Mouse (Mus musculus) heart, adult 18-20 months (tissue): Measurements from ENCODE around the gene Sdr39u1. TPM values are rescaled to one million over a fixed set of nuclear protein-coding genes. Genes with fewer than 3 reads are reported as not detected.
A peak's percentile ranks its signal among the peaks of the same experiment; 100 is the strongest.

ENCODE experiments used
- DNase-seq, 2 experiments: peaks; one replicate each; pipeline ENCODE4 v3.0.0; 2021 to 2022; ENCODE audit warnings: mixed read lengths in 1 of 2
- total RNA-seq, 2 experiments: library from RNA; stranded (reverse); gene quantifications; 2 replicates each; pipeline ENCODE4 v1.2.3; 2021

Gene Sdr39u1
- total RNA-seq, 2 experiments from 2014 or later: 119 to 138 TPM

- peak; percentile 91 to 96 for DNase-seq
Measured at GRCm38 (mm10) chr14:55884713-55885113, 15.4 kb downstream of the Sdr39u1 start, which contains the start of gene Khnyn. TSS of gene Khnyn (plus strand) at chr14:55884947.

GRCm38 (mm10) chr14:55884166-55884565, 15.9 kb downstream of the Sdr39u1 start, which contains the start of gene Cbln3:
TSS of gene Cbln3 (minus strand) at chr14:55884392.
- peak; percentile 77 to 80 for DNase-seq

GRCm38 (mm10) chr14:55883663-55884062, 16.4 kb downstream of the Sdr39u1 start:
- no peak for DNase-seq

- no peak for DNase-seq
Measured at GRCm38 (mm10) chr14:55883149-55883661, 16.9 kb downstream of the Sdr39u1 start.

- no peak for DNase-seq
Measured at GRCm38 (mm10) chr14:55882171-55882641, 17.9 kb downstream of the Sdr39u1 start.

- no peak for DNase-seq
Measured at GRCm38 (mm10) chr14:55880982-55881381, 19.1 kb downstream of the Sdr39u1 start.

- DNase-seq: peak; percentile 66 to 72
Measured at GRCm38 (mm10) chr14:55879623-55880022, 20.5 kb downstream of the Sdr39u1 start.

- DNase-seq: no peak
Measured at GRCm38 (mm10) chr14:55878316-55878940, 21.7 kb downstream of the Sdr39u1 start.

GRCm38 (mm10) chr14:55877469-55878315, 22.4 kb downstream of the Sdr39u1 start:
- no peak for DNase-seq

- DNase-seq: peak; percentile 74 to 85
Measured at GRCm38 (mm10) chr14:55873714-55874683, 26.1 kb downstream of the Sdr39u1 start.

- no peak for DNase-seq
Measured at GRCm38 (mm10) chr14:55873242-55873713, 26.8 kb downstream of the Sdr39u1 start.

- no peak for DNase-seq
Measured at GRCm38 (mm10) chr14:55872551-55872950, 27.5 kb downstream of the Sdr39u1 start.

- DNase-seq: no peak
Measured at GRCm38 (mm10) chr14:55872039-55872438, 28.1 kb downstream of the Sdr39u1 start.

GRCm38 (mm10) chr14:55869538-55869937, 30.6 kb downstream of the Sdr39u1 start:
- DNase-seq: no peak

GRCm38 (mm10) chr14:55868230-55869026, 31.7 kb downstream of the Sdr39u1 start:
- DNase-seq: no peak

GRCm38 (mm10) chr14:55866962-55867361, 33.1 kb downstream of the Sdr39u1 start:
- peak; percentile 53 to 87 for DNase-seq

GRCm38 (mm10) chr14:55863773-55864172, 36.3 kb downstream of the Sdr39u1 start:
- DNase-seq: peak; percentile 83 to 89

GRCm38 (mm10) chr14:55862970-55863369, 37.1 kb downstream of the Sdr39u1 start:
- DNase-seq: no peak

GRCm38 (mm10) chr14:55862186-55862585, 37.9 kb downstream of the Sdr39u1 start:
- no peak for DNase-seq

- peak in 1 of 2 experiments; percentile 35 for DNase-seq
Measured at GRCm38 (mm10) chr14:55857588-55857987, 42.5 kb downstream of the Sdr39u1 start.
